Mouse (Mus musculus): ENCODE measurements around the gene Stk25. TPM values are rescaled to one million over a fixed set of nuclear protein-coding genes. Genes with fewer than 3 reads are reported as not detected.

Gene Stk25
- total and polyA plus RNA-seq, 3 experiments, result 81.2 to 104 (median 90.4) TPM

GRCm38 (mm10) chr1:93635091-93635579, 23.3 kb downstream of the Stk25 start:
- Histone ChIP-seq H3K36me3 (ENCODE audit: control insufficient read depth, insufficient read depth, low read length) (peaks cover 5% of the 10 kb centered on the region), H3K4me3 (peak overlapping the region; percentile 100), H3K27ac (peak overlapping the region; percentile 96), H3K79me2 (replicated peaks; ENCODE audit: control insufficient read depth, insufficient read depth, low read length) (peaks cover 4% of the 10 kb centered on the region; the same call in 1 of the 2 replicates), H3K9ac (ENCODE audit: low read depth, low read length) (peak overlapping the region; percentile 90), H3K4me1 (ENCODE audit: control insufficient read depth, insufficient read depth, low read length) (peaks cover 11% of the 10 kb centered on the region), H3K27me3 (ENCODE audit: control insufficient read depth, insufficient read depth, low read length) (no peaks in the 10 kb centered on the region)
- whole genome bisulfite sequencing, result under 1% methylated on average over 58 of the region's 58 CpGs
- intact Hi-C loops (cut with DNase I), result loop anchor here (2.0 to 10.0 kb wide), 5 partner anchors 52 to 290 kb away; partner anchors contain the start of genes Atg4b, Bok, Farp2 and Hdlbp
- no peak for TF ChIP-seq EP300 (IDR thresholded peaks at IDR 0.05; ENCODE audit: insufficient read depth, low read depth, low read length)
- TF ChIP-seq POLR2A (IDR thresholded peaks at IDR 0.05; ENCODE audit: insufficient read depth, low read depth, low read length), result no peak
- TF ChIP-seq CTCF (IDR thresholded peaks at IDR 0.05), result no peak
- DNase-seq, result no peak

DNA sequence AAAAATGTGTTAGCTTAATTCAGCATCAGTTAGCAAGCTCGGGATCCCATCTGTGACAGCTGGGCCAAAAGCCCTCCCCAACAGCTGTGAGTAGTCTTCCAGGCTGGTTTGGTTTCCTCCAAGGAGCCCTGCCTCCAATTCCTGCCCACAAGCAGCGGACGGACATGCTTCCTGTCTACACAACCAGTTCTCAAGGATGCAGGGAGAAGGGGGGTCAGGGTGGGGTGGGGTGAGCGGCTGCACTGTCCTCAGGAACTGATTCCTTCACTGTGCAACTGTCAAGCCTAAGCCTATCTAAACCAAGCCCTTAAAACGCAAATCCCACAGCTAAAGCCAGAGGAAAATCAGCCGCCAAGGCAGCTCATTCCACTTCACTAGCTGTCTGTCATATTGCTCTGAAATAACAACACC, 24.0 kb downstream of the Stk25 start:
- peak; percentile 65 to 69 for DNase-seq
- Histone ChIP-seq H3K27me3 (ENCODE audit: control insufficient read depth, insufficient read depth, low read length) (no peaks in the 10 kb centered on the region), H3K79me2 (replicated peaks; ENCODE audit: control insufficient read depth, insufficient read depth, low read length) (peaks cover 4% of the 10 kb centered on the region; the same call in 1 of the 2 replicates), H3K4me1 (ENCODE audit: control insufficient read depth, insufficient read depth, low read length) (peaks cover 11% of the 10 kb centered on the region), H3K9ac (ENCODE audit: low read depth, low read length) (peak overlapping the region; percentile 90), H3K36me3 (ENCODE audit: control insufficient read depth, insufficient read depth, low read length) (peaks cover 5% of the 10 kb centered on the region), H3K4me3 (peak overlapping the region; percentile 100), H3K27ac (peak overlapping the region; percentile 96)
- intact Hi-C loops (cut with DNase I), result loop anchor here (2.0 to 10.0 kb wide), 3 partner anchors 120 to 290 kb away; partner anchors contain the start of genes Atg4b, Hdlbp, Pask and Ppp1r7
- WGBS, result 11% methylated on average over 6 of the region's 6 CpGs
- TF ChIP-seq POLR2A (IDR thresholded peaks at IDR 0.05; ENCODE audit: insufficient read depth, low read depth, low read length) (peak; percentile 52; the same call in 1 of the 2 replicates), CTCF (IDR thresholded peaks at IDR 0.05) (no peak), EP300 (IDR thresholded peaks at IDR 0.05; ENCODE audit: insufficient read depth, low read depth, low read length) (0 out of 2 replicates have a peak, but pooled peaks have one; percentile 47)

- no peak for DNase-seq
- Histone ChIP-seq H3K36me3 (ENCODE audit: control insufficient read depth, insufficient read depth, low read length) (peaks cover 5% of the 10 kb centered on the region), H3K9ac (ENCODE audit: low read depth, low read length) (no peak overlapping the region), H3K4me3 (no peak overlapping the region), H3K79me2 (replicated peaks; ENCODE audit: control insufficient read depth, insufficient read depth, low read length) (peaks cover 4% of the 10 kb centered on the region; the same call in 1 of the 2 replicates), H3K27ac (no peak overlapping the region), H3K27me3 (ENCODE audit: control insufficient read depth, insufficient read depth, low read length) (no peaks in the 10 kb centered on the region), H3K4me1 (ENCODE audit: control insufficient read depth, insufficient read depth, low read length) (peaks cover 11% of the 10 kb centered on the region)
- intact Hi-C loops (cut with DNase I), result loop anchor here (10.0 kb wide), 2 partner anchors 122 to 288 kb away; partner anchors contain the start of genes Atg4b, Pask, Ppp1r7 and Thap4
- TF ChIP-seq CTCF (IDR thresholded peaks at IDR 0.05) (no peak), POLR2A (IDR thresholded peaks at IDR 0.05; ENCODE audit: insufficient read depth, low read depth, low read length) (no peak), EP300 (IDR thresholded peaks at IDR 0.05; ENCODE audit: insufficient read depth, low read depth, low read length) (no peak)
- 65% methylated on average over 3 of the region's 3 CpGs for WGBS
Observed at GRCm38 (mm10) chr1:93632723-93633122, 25.7 kb downstream of the Stk25 start.

- H3K79me2 ChIP-seq (replicated peaks; ENCODE audit: control insufficient read depth, insufficient read depth, low read length), result peaks cover 4% of the 10 kb centered on the region; the same call in 1 of the 2 replicates
- H3K36me3 ChIP-seq (ENCODE audit: control insufficient read depth, insufficient read depth, low read length), result peaks cover 5% of the 10 kb centered on the region
- intact Hi-C loops (cut with DNase I), result loop anchor here (10.0 kb wide), 2 partner anchors 124 to 286 kb away; partner anchors contain the start of genes Atg4b, Pask, Ppp1r7 and Thap4
Observed at GRCm38 (mm10) chr1:93630796-93631195, 27.7 kb downstream of the Stk25 start.

GRCm38 (mm10) chr1:93624502-93624901, 34.0 kb downstream of the Stk25 start:
- no peaks in the 10 kb centered on the region for H3K79me2 ChIP-seq (replicated peaks; ENCODE audit: control insufficient read depth, insufficient read depth, low read length)
- H3K27me3 ChIP-seq (ENCODE audit: control insufficient read depth, insufficient read depth, low read length), result no peaks in the 10 kb centered on the region
- no peaks in the 10 kb centered on the region for H3K36me3 ChIP-seq (ENCODE audit: control insufficient read depth, insufficient read depth, low read length)
- no peak overlapping the region for H3K27ac ChIP-seq
- WGBS, result 73% methylated on average over 1 of the region's 1 CpGs
- no peak for DNase-seq
- H3K4me3 ChIP-seq, result no peak overlapping the region
- no peak overlapping the region for H3K9ac ChIP-seq (ENCODE audit: low read depth, low read length)
- no peaks in the 10 kb centered on the region for H3K4me1 ChIP-seq (ENCODE audit: control insufficient read depth, insufficient read depth, low read length)
- TF ChIP-seq POLR2A (IDR thresholded peaks at IDR 0.05; ENCODE audit: insufficient read depth, low read depth, low read length), result no peak
- intact Hi-C loops (cut with DNase I), result no loop called here

More at GRCm38 (mm10) chr1:93630796-93631195, 27.7 kb downstream of the Stk25 start:
- TF ChIP-seq CTCF (IDR thresholded peaks at IDR 0.05) (no peak), EP300 (IDR thresholded peaks at IDR 0.05; ENCODE audit: insufficient read depth, low read depth, low read length) (no peak), POLR2A (IDR thresholded peaks at IDR 0.05; ENCODE audit: insufficient read depth, low read depth, low read length) (no peak)
- DNase-seq, result no peak
- Histone ChIP-seq H3K27me3 (ENCODE audit: control insufficient read depth, insufficient read depth, low read length) (no peaks in the 10 kb centered on the region), H3K4me3 (no peak overlapping the region), H3K4me1 (ENCODE audit: control insufficient read depth, insufficient read depth, low read length) (peaks cover 8% of the 10 kb centered on the region), H3K9ac (ENCODE audit: low read depth, low read length) (no peak overlapping the region), H3K27ac (no peak overlapping the region)
- 71% methylated on average over 3 of the region's 3 CpGs for WGBS

DNA sequence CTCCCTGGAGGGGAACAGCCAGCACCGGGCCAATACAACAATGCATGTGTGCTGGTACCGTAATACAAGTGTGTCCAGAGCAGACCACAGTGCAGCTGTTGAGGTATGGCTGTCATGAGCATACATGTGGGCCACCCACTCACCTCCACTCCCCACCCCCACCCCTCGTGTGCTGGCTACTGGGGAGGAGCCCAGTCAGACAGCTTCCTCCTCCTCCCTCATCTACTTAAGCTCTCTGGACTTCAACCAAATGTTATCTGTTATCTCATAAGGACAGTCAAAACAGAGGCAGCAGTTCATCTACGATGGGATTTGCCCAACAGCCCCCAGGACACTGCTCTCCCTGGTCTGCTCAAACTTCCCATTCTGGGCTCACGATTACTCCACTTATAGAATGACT, 39.5 kb downstream of the Stk25 start:
- Histone ChIP-seq H3K36me3 (ENCODE audit: control insufficient read depth, insufficient read depth, low read length) (no peaks in the 10 kb centered on the region), H3K79me2 (replicated peaks; ENCODE audit: control insufficient read depth, insufficient read depth, low read length) (no peaks in the 10 kb centered on the region), H3K9ac (ENCODE audit: low read depth, low read length) (no peak overlapping the region), H3K27ac (no peak overlapping the region), H3K27me3 (ENCODE audit: control insufficient read depth, insufficient read depth, low read length) (no peaks in the 10 kb centered on the region), H3K4me3 (no peak overlapping the region), H3K4me1 (ENCODE audit: control insufficient read depth, insufficient read depth, low read length) (no peaks in the 10 kb centered on the region)
- intact Hi-C loops (cut with DNase I), result no loop called here
- WGBS, result 49% methylated on average over 5 of the region's 5 CpGs
- no peak for DNase-seq
- TF ChIP-seq EP300 (IDR thresholded peaks at IDR 0.05; ENCODE audit: insufficient read depth, low read depth, low read length) (no peak), POLR2A (IDR thresholded peaks at IDR 0.05; ENCODE audit: insufficient read depth, low read depth, low read length) (no peak), CTCF (IDR thresholded peaks at IDR 0.05) (no peak)
